Mouse (Mus musculus) neural tube, embryonic 15.5 days (tissue): ENCODE data around the gene Mpz. TPM values are rescaled to one million over a fixed set of nuclear protein-coding genes. Genes with fewer than 3 reads are reported as not detected.

Experiments used
- ATAC-seq: fragments of 200-750 bp; cut with Nextera tagmentation; 2 replicates; pipeline ENCODE4 v1.8.0; 2017; ENCODE audit warnings: mild to moderate bottlenecking, moderate TSS enrichment, moderate library complexity; ENCODE audit not compliant: low FRiP score
- H3K27ac ChIP-seq: fragments of 300-500 bp; sonication (generic); replicated peaks from 2 replicates; pipeline ENCODE4 v1.5.1; 2015; ENCODE audit warnings: mild to moderate bottlenecking, inconsistent platforms
- H3K27me3 ChIP-seq: fragments of 300-500 bp; sonication (generic); replicated peaks from 2 replicates; pipeline ENCODE4 v1.6.1; 2015; ENCODE audit warnings: inconsistent platforms
- H3K36me3 ChIP-seq: fragments of 300-500 bp; sonication (generic); 2 replicates; pipeline ENCODE4 v1.6.1; 2015; ENCODE audit warnings: inconsistent platforms
- H3K4me1 ChIP-seq: fragments of 300-500 bp; sonication (generic); 2 replicates; pipeline ENCODE4 v1.6.1; 2015; ENCODE audit warnings: inconsistent platforms
- H3K4me2 ChIP-seq: fragments of 300-500 bp; sonication (generic); 2 replicates; pipeline ENCODE4 v1.6.1; 2015; ENCODE audit warnings: inconsistent platforms, mild to moderate bottlenecking, moderate library complexity
- H3K4me3 ChIP-seq: fragments of 300-500 bp; sonication (generic); replicated peaks from 2 replicates; pipeline ENCODE4 v1.5.1; 2015; ENCODE audit warnings: mild to moderate bottlenecking, inconsistent platforms
- H3K9ac ChIP-seq: fragments of 300-500 bp; sonication (generic); replicated peaks from 2 replicates; pipeline ENCODE4 v1.6.1; 2015; ENCODE audit warnings: mild to moderate bottlenecking, inconsistent platforms
- H3K9me3 ChIP-seq: fragments of 300-500 bp; sonication (generic); replicated peaks from 2 replicates; pipeline ENCODE4 v1.6.1; 2016; ENCODE audit warnings: inconsistent platforms
- WGBS: fragments of 180-500 bp; shearing (Covaris S2); methylation state at CpG from one replicate; pipeline ENCODE4 v1.1.7; 2015; ENCODE audit warnings: mixed read lengths; 5-methylcytosine and 5-hydroxymethylcytosine counted together
- polyA plus RNA-seq: library from polyadenylated mRNA; unstranded; fragments of >200 nt; fragmentation: Nextera tagmentation; extraction: Ambion mirVana; gene quantifications from 2 replicates; pipeline ENCODE4 v1.2.1, GENCODE M21; 2015

Mpz gene
- polyA plus RNA-seq, 1 experiment from 2014 or later: 8.8 TPM

GRCm38 (mm10) chr1:171169913-171170312, 19.4 kb downstream of the Mpz start:
- H3K4me1 ChIP-seq: no peaks in the 10 kb centered on the region
- no peak for ATAC-seq
- no peak overlapping the region for H3K27ac ChIP-seq
- H3K9ac ChIP-seq: no peak overlapping the region
- 68% methylated on average over 3 of the region's 3 CpGs for WGBS
- H3K9me3 ChIP-seq: no peaks in the 10 kb centered on the region
- no peak overlapping the region for H3K4me2 ChIP-seq
- H3K27me3 ChIP-seq: 0 out of 2 replicates have a peak, but pooled peaks cover 2% of the 10 kb centered on the region
- no peak overlapping the region for H3K4me3 ChIP-seq
- no peaks in the 10 kb centered on the region for H3K36me3 ChIP-seq

- 63% methylated on average over 3 of the region's 3 CpGs for WGBS
- no peak overlapping the region for H3K4me3 ChIP-seq
- no peaks in the 10 kb centered on the region for H3K36me3 ChIP-seq
- H3K27ac ChIP-seq: no peak overlapping the region
- H3K4me2 ChIP-seq: no peak overlapping the region
- H3K9me3 ChIP-seq: no peaks in the 10 kb centered on the region
- no peaks in the 10 kb centered on the region for H3K27me3 ChIP-seq
- no peaks in the 10 kb centered on the region for H3K4me1 ChIP-seq
- no peak overlapping the region for H3K9ac ChIP-seq
- no peak for ATAC-seq
These were observed 20.6 kb downstream of the Mpz start for GRCm38 (mm10) chr1:171171138-171171537.

GRCm38 (mm10) chr1:171172779-171173178, 22.3 kb downstream of the Mpz start:
- no peak overlapping the region for H3K9ac ChIP-seq
- no peak for ATAC-seq
- H3K4me2 ChIP-seq: no peak overlapping the region
- H3K4me1 ChIP-seq: no peaks in the 10 kb centered on the region
- 95% methylated on average over 8 of the region's 8 CpGs for WGBS
- H3K27me3 ChIP-seq: 0 out of 2 replicates have a peak, but pooled peaks cover 4% of the 10 kb centered on the region
- no peaks in the 10 kb centered on the region for H3K9me3 ChIP-seq
- no peak overlapping the region for H3K27ac ChIP-seq
- H3K4me3 ChIP-seq: no peak overlapping the region
- no peaks in the 10 kb centered on the region for H3K36me3 ChIP-seq

- Histone ChIP-seq H3K4me1 (no peaks in the 10 kb centered on the region), H3K27ac (no peak overlapping the region), H3K4me3 (no peak overlapping the region), H3K4me2 (no peak overlapping the region), H3K27me3 (0 out of 2 replicates have a peak, but pooled peaks cover 4% of the 10 kb centered on the region), H3K9me3 (no peaks in the 10 kb centered on the region), H3K9ac (no peak overlapping the region), H3K36me3 (no peaks in the 10 kb centered on the region)
- 76% methylated on average over 5 of the region's 5 CpGs for WGBS
- no peak for ATAC-seq
These were observed 29.1 kb downstream of the Mpz start for GRCm38 (mm10) chr1:171179487-171180171.

- 87% methylated on average over 3 of the region's 3 CpGs for WGBS
- no peak for ATAC-seq
- Histone ChIP-seq H3K36me3 (no peaks in the 10 kb centered on the region), H3K4me1 (peaks cover 12% of the 10 kb centered on the region), H3K27ac (no peak overlapping the region), H3K4me3 (no peak overlapping the region), H3K4me2 (no peak overlapping the region), H3K27me3 (no peaks in the 10 kb centered on the region), H3K9me3 (no peaks in the 10 kb centered on the region), H3K9ac (no peak overlapping the region)
These were observed 32.5 kb downstream of the Mpz start for GRCm38 (mm10) chr1:171183025-171183424.

GRCm38 (mm10) chr1:171183620-171184019, 33.1 kb downstream of the Mpz start:
- H3K9ac ChIP-seq: no peak overlapping the region
- peaks cover 18% of the 10 kb centered on the region for H3K4me1 ChIP-seq
- no peaks in the 10 kb centered on the region for H3K9me3 ChIP-seq
- 72% methylated on average over 3 of the region's 3 CpGs for WGBS
- no peak overlapping the region for H3K4me2 ChIP-seq
- H3K4me3 ChIP-seq: no peak overlapping the region
- no peak for ATAC-seq
- H3K27ac ChIP-seq: no peak overlapping the region
- H3K36me3 ChIP-seq: no peaks in the 10 kb centered on the region
- H3K27me3 ChIP-seq: no peaks in the 10 kb centered on the region

GRCm38 (mm10) chr1:171184314-171184713, 33.8 kb downstream of the Mpz start:
- H3K27ac ChIP-seq: no peak overlapping the region
- peaks cover 25% of the 10 kb centered on the region for H3K4me1 ChIP-seq
- H3K9me3 ChIP-seq: no peaks in the 10 kb centered on the region
- no peak overlapping the region for H3K4me2 ChIP-seq
- H3K9ac ChIP-seq: no peak overlapping the region
- no peaks in the 10 kb centered on the region for H3K27me3 ChIP-seq
- WGBS: 83% methylated on average over 7 of the region's 7 CpGs
- no peak overlapping the region for H3K4me3 ChIP-seq
- H3K36me3 ChIP-seq: no peaks in the 10 kb centered on the region
- no peak for ATAC-seq

GRCm38 (mm10) chr1:171185655-171186054, 35.1 kb downstream of the Mpz start:
- H3K9ac ChIP-seq: no peak overlapping the region
- peaks cover 30% of the 10 kb centered on the region for H3K4me1 ChIP-seq
- no peaks in the 10 kb centered on the region for H3K9me3 ChIP-seq
- H3K36me3 ChIP-seq: no peaks in the 10 kb centered on the region
- H3K27ac ChIP-seq: no peak overlapping the region; the same call in 1 of the 2 replicates
- no peaks in the 10 kb centered on the region for H3K27me3 ChIP-seq
- H3K4me2 ChIP-seq: peak overlapping the region; percentile 1; the same call in 1 of the 2 replicates
- 50% methylated on average over 8 of the region's 8 CpGs for WGBS
- peak; percentile 62 for ATAC-seq
- H3K4me3 ChIP-seq: no peak overlapping the region

GRCm38 (mm10) chr1:171187851-171188700, 37.6 kb downstream of the Mpz start:
- no peaks in the 10 kb centered on the region for H3K36me3 ChIP-seq
- peaks cover 39% of the 10 kb centered on the region for H3K4me1 ChIP-seq
- peak overlapping the region; percentile 9; the same call in 1 of the 2 replicates for H3K4me2 ChIP-seq
- H3K27me3 ChIP-seq: no peaks in the 10 kb centered on the region
- 24% methylated on average over 13 of the region's 13 CpGs for WGBS
- no peak overlapping the region for H3K4me3 ChIP-seq
- H3K9ac ChIP-seq: no peak overlapping the region
- no peak overlapping the region for H3K27ac ChIP-seq
- ATAC-seq: no peak
- no peaks in the 10 kb centered on the region for H3K9me3 ChIP-seq

GRCm38 (mm10) chr1:171189046-171189445, 38.5 kb downstream of the Mpz start:
- Histone ChIP-seq H3K4me2 (peak overlapping the region; percentile 9; the same call in 1 of the 2 replicates), H3K27ac (no peak overlapping the region), H3K9me3 (no peaks in the 10 kb centered on the region), H3K36me3 (no peaks in the 10 kb centered on the region), H3K27me3 (peaks cover 2% of the 10 kb centered on the region), H3K4me1 (peaks cover 49% of the 10 kb centered on the region), H3K9ac (no peak overlapping the region), H3K4me3 (no peak overlapping the region)
- no peak for ATAC-seq
- WGBS: 16% methylated on average over 8 of the region's 8 CpGs

- H3K4me3 ChIP-seq: no peak overlapping the region
- H3K9ac ChIP-seq: no peak overlapping the region
- H3K27me3 ChIP-seq: peaks cover 8% of the 10 kb centered on the region
- 30% methylated on average over 14 of the region's 14 CpGs for WGBS
- H3K27ac ChIP-seq: no peak overlapping the region
- no peaks in the 10 kb centered on the region for H3K36me3 ChIP-seq
- peaks cover 54% of the 10 kb centered on the region for H3K4me1 ChIP-seq
- ATAC-seq: peak; percentile 28; the same call in 1 of the 2 replicates
- peak overlapping the region; percentile 9; the same call in 1 of the 2 replicates for H3K4me2 ChIP-seq
- H3K9me3 ChIP-seq: no peaks in the 10 kb centered on the region
These were observed 39.1 kb downstream of the Mpz start for GRCm38 (mm10) chr1:171189476-171190114.
